Mouse (Mus musculus) erythroblast, adult 5-6 weeks (primary cell): Measurements from ENCODE around the gene Mrgprb8. TPM values are rescaled to one million over a fixed set of nuclear protein-coding genes. Genes with fewer than 3 reads are reported as not detected.
"Not testable (repeated sequence)": the region's sequence is repeated elsewhere in the genome, so short reads cannot be mapped to it uniquely, and the experiment has no call there.

Experiments used
- ATAC-seq: replicated peaks from 2 replicates; pipeline ENCODE4 v1.8.0; 2016; ENCODE audit warnings: moderate number of reproducible peaks, mild to moderate bottlenecking, moderate TSS enrichment, inconsistent platforms; ENCODE audit not compliant: poor library complexity, low FRiP score, severe bottlenecking
- total RNA-seq, 2 experiments: library from RNA; stranded (forward) in 1 of 2; stranded (reverse) in 1 of 2; fragments of 150-400 nt in 1 of 2; fragments of 200-764, 138-1000 nt in 1 of 2; gene quantifications; 2 replicates each; pipeline versions ENCODE4 v1.2.3 to v1.2.4; 2015 to 2017; ENCODE audit warnings: low replicate concordance in 2 of 2

Gene Mrgprb8
- total RNA-seq (2015; ENCODE audit: low replicate concordance) (not detected in 2 replicates), total RNA-seq (2017; ENCODE audit: low replicate concordance) (not detected in 2 replicates)

DNA sequence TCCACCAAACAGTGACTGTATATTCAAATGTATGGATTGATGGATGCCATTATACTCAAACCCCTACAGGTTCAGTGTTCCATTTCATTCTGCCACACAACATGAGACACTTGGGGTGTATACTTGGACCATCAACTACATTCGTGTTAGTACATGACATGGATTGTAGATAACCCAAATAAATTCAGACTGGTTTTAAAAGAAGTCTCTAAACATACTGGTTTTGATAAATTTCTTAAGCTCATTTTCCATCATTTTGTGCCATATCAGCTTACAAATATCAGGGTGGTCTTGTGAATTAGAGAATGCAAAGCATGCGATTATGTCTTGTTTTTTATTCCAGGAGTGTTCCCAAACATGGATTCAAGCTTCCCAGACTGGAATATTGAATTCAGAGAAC lies at the start of gene Mrgprb8:
TSS of gene Mrgprb8 (plus strand) at position 301 of the 400 bp plus-strand sequence.
- no peak for ATAC-seq

DNA sequence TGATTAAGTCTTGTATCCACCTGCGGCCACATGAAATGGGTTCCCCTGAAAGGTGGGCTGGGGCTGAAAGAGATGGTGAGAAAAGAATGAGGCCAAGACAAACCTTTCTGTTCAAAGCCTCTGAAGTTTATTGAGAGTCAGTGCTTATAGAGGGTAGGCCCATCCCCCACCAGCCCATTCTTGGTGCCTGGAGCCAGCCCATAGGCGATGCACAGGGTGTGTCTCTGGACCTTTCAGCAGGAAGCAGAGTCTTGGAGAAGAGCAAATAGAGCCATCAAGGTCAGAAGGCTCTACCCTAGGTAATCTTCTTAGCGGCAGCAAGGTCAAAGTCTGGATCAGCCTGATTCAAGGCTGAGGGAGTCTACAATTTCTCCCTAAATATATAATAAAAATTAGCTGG lies 47.6 kb downstream of the Mrgprb8 start:
- not testable (repeated sequence) for ATAC-seq

- ATAC-seq = no peak
These were observed 48.3 kb downstream of the Mrgprb8 start for GRCm38 (mm10) chr7:48436581-48436980.

Other genes starting within 250 kb of the Mrgprb8 start
- not detected in 2 replicates for gene Mrgprb5, start 219.5 kb upstream of the Mrgprb8 start, total RNA-seq (2015; ENCODE audit: low replicate concordance)
- not detected in 2 replicates for gene Mrgprb5, start 219.5 kb upstream of the Mrgprb8 start, total RNA-seq (2017; ENCODE audit: low replicate concordance)
- gene Mrgprb4, start 189.2 kb upstream of the Mrgprb8 start, total RNA-seq (2015; ENCODE audit: low replicate concordance) = not detected in 2 replicates
- not detected in 2 replicates for gene Mrgprb4, start 189.2 kb upstream of the Mrgprb8 start, total RNA-seq (2017; ENCODE audit: low replicate concordance)
- not detected in 2 replicates for gene Mrgprb1, start 67.8 kb downstream of the Mrgprb8 start, total RNA-seq (2015; ENCODE audit: low replicate concordance)
- gene Mrgprb1, start 67.8 kb downstream of the Mrgprb8 start, total RNA-seq (2017; ENCODE audit: low replicate concordance) = not detected in 2 replicates
- gene Mrgprx2, start 110.8 kb downstream of the Mrgprb8 start, total RNA-seq (2015; ENCODE audit: low replicate concordance) = not detected in 2 replicates
- gene Mrgprx2, start 110.8 kb downstream of the Mrgprb8 start, total RNA-seq (2017; ENCODE audit: low replicate concordance) = not detected in 2 replicates
- not detected in 2 replicates for gene Mrgprb2, start 169.6 kb downstream of the Mrgprb8 start, total RNA-seq (2015; ENCODE audit: low replicate concordance)
- not detected in 2 replicates for gene Mrgprb2, start 169.6 kb downstream of the Mrgprb8 start, total RNA-seq (2017; ENCODE audit: low replicate concordance)